Mouse (Mus musculus) megakaryocyte, embryonic 14.5 days (primary cell): ENCODE measurements around the gene Cdk14.

Source experiments
- FLI1 ChIP-seq: IDR thresholded peaks from 2 replicates; pipeline ENCODE4 v1.6.1; 2012; ENCODE audit warnings: low read length, inconsistent platforms, mixed read lengths
- GATA1 ChIP-seq: IDR thresholded peaks from 3 replicates; pipeline ENCODE4 v1.6.1; 2012; ENCODE audit warnings: mixed read lengths, low read length, inconsistent platforms, borderline replicate concordance

GRCm38 (mm10) chr5:5365285-5366076 lies 54.6 kb downstream of the Cdk14 start:
- TF ChIP-seq GATA1 (no peak), FLI1 (no peak)
